Mouse (Mus musculus): ENCODE data around the gene Espn. TPM values are rescaled to one million over a fixed set of nuclear protein-coding genes. Genes with fewer than 3 reads are reported as not detected.

Gene Espn
- polyA plus RNA-seq, 1 experiment = 48.3 TPM

DNA sequence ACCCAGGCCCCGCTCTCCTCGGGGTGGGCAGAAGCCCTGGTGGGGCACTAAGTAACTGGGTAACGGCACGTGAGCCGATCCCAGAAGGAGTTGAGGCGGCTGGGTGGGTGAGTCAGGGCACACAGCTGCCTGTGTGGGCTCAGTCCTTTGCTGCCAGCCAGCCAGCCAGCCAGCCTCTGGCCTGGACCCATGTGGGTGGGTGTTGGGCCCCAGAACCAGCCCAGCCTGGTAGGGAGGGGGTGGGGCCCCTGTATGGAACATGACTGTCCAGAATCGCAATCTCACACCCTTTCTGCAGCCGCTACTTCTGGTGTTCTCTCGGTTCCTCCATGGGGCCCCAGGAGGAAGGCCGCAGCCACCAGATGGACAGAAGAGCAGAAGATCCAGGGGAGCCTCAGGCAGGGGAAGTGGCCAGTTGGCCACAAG, 74.1 kb downstream of the Espn start:
- Histone ChIP-seq H3K27me3 (replicated peaks; ENCODE audit: control insufficient read depth, insufficient read depth, low read length) (no peaks in the 10 kb centered on the region), H3K36me3 (ENCODE audit: control insufficient read depth, insufficient read depth, low read length) (no peaks in the 10 kb centered on the region), H3K4me3 (ENCODE audit: insufficient read depth, low read depth, low read length) (no peak overlapping the region), H3K4me1 (ENCODE audit: control insufficient read depth, insufficient read depth, low read length) (no peaks in the 10 kb centered on the region), H3K27ac (ENCODE audit: insufficient read depth, low read depth, low read length) (no peak overlapping the region)
- 94% methylated on average over 10 of the region's 10 CpGs for WGBS
- no peak for DNase-seq
- TF ChIP-seq CTCF (conservative IDR thresholded peaks at IDR 0.05; ENCODE audit: insufficient read depth, insufficient read length, low read depth, low read length) = no peak
- no peak for TF ChIP-seq POLR2A (IDR thresholded peaks at IDR 0.05; ENCODE audit: low read depth, low read length)

DNA sequence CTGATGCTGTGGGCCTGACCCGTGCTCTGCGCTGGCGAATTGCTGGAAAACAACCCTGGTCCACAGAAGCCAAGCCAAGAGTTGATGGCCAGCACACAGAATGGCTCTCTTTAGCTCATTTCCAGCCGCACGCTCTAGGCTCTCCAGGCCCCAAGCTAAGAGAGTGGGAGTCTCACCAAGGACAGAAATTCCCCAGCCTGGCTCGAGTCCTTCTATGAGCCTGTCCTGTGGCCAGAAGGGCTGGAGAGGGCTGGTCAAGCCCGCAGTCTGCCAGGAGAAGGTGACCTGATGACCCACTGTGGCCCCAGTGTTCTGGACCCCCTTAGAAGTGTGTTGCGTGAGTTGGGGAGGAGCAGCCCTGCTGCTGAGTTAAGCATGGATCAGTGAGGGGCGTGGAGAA, 75.0 kb downstream of the Espn start:
- no peaks in the 10 kb centered on the region for H3K27me3 ChIP-seq (replicated peaks; ENCODE audit: control insufficient read depth, insufficient read depth, low read length)
- TF ChIP-seq POLR2A (IDR thresholded peaks at IDR 0.05; ENCODE audit: low read depth, low read length) (no peak), CTCF (conservative IDR thresholded peaks at IDR 0.05; ENCODE audit: insufficient read depth, insufficient read length, low read depth, low read length) (no peak)
- no peak overlapping the region for H3K27ac ChIP-seq (ENCODE audit: insufficient read depth, low read depth, low read length)
- 93% methylated on average over 9 of the region's 9 CpGs for WGBS
- H3K4me3 ChIP-seq (ENCODE audit: insufficient read depth, low read depth, low read length) = no peak overlapping the region
- no peak for DNase-seq
- H3K36me3 ChIP-seq (ENCODE audit: control insufficient read depth, insufficient read depth, low read length) = no peaks in the 10 kb centered on the region
- no peaks in the 10 kb centered on the region for H3K4me1 ChIP-seq (ENCODE audit: control insufficient read depth, insufficient read depth, low read length)

DNA sequence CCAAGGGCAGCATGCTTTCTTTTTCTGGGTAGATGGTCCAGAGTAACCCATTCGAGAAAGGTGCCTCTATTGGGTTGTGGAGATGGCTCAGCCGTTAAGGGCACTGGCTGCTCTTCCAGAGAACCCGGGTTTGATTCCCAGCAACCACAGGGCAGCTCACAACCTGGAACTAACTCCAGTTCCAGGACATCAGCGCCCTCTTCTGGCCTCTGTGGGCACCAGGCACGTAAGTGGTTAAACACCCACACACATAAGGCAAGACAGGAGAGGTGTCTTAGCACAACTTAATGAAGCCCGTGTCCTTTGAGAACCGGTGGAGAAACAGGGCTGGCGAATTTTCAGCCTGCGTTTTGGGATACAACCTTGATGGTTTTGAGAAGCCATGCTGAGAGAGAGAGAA, 77.6 kb downstream of the Espn start:
- no peak for DNase-seq
- H3K27me3 ChIP-seq (replicated peaks; ENCODE audit: control insufficient read depth, insufficient read depth, low read length) = no peaks in the 10 kb centered on the region
- no peaks in the 10 kb centered on the region; the same call in 1 of the 2 replicates for H3K4me1 ChIP-seq (ENCODE audit: control insufficient read depth, insufficient read depth, low read length)
- 91% methylated on average over 9 of the region's 9 CpGs for WGBS
- TF ChIP-seq CTCF (conservative IDR thresholded peaks at IDR 0.05; ENCODE audit: insufficient read depth, insufficient read length, low read depth, low read length) = no peak
- TF ChIP-seq POLR2A (IDR thresholded peaks at IDR 0.05; ENCODE audit: low read depth, low read length) = no peak
- H3K4me3 ChIP-seq (ENCODE audit: insufficient read depth, low read depth, low read length) = no peak overlapping the region
- H3K27ac ChIP-seq (ENCODE audit: insufficient read depth, low read depth, low read length) = no peak overlapping the region
- H3K36me3 ChIP-seq (ENCODE audit: control insufficient read depth, insufficient read depth, low read length) = no peaks in the 10 kb centered on the region

DNA sequence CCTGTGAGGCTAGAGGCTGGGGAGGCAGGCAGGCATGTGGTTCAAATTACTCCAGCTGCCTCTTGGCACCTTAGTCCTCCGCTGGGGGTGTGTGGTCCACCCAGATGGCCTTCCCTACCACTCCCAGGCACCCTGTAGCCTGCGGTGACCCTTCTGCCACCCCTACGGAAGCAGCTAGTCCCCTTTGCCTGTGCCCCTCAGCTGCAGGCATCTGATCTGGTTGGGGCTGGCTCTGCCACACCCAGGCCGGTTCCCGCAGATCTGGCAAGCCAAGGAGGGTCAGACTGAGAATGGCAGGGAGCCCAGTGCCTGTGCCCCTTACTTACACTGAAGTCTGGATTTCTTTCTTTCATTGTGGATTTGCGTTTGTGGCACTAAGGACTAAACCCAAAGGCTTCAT, 78.5 kb downstream of the Espn start:
- TF ChIP-seq CTCF (conservative IDR thresholded peaks at IDR 0.05; ENCODE audit: insufficient read depth, insufficient read length, low read depth, low read length) (no peak), POLR2A (IDR thresholded peaks at IDR 0.05; ENCODE audit: low read depth, low read length) (no peak)
- Histone ChIP-seq H3K36me3 (ENCODE audit: control insufficient read depth, insufficient read depth, low read length) (no peaks in the 10 kb centered on the region), H3K4me3 (ENCODE audit: insufficient read depth, low read depth, low read length) (no peak overlapping the region), H3K27ac (ENCODE audit: insufficient read depth, low read depth, low read length) (no peak overlapping the region), H3K27me3 (replicated peaks; ENCODE audit: control insufficient read depth, insufficient read depth, low read length) (no peaks in the 10 kb centered on the region), H3K4me1 (ENCODE audit: control insufficient read depth, insufficient read depth, low read length) (no peaks in the 10 kb centered on the region; the same call in 1 of the 2 replicates)
- 64% methylated on average over 6 of the region's 6 CpGs for WGBS
- DNase-seq = no peak

DNA sequence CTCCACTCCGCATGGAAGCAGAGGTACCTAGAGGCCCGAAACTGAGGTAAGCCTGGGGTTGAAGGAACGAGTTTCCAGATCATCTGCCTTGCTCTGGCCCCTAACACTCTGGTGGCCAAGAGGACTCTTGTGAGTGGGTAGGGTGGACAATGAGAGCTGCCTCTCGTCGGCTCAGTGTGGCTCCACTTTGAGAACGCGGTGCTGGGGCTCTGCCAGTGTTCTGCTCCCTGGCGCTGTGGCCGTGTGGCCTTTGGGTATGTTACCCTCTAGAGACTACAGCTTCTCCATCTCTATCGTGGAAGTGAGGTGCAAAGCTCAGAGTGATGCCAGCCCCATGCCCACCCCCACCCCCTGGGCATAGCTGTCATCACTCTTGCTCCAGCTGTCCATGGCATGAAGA, 79.5 kb downstream of the Espn start:
- no peak overlapping the region for H3K27ac ChIP-seq (ENCODE audit: insufficient read depth, low read depth, low read length)
- WGBS = 54% methylated on average over 10 of the region's 10 CpGs
- no peak overlapping the region for H3K4me3 ChIP-seq (ENCODE audit: insufficient read depth, low read depth, low read length)
- no peak for DNase-seq
- H3K4me1 ChIP-seq (ENCODE audit: control insufficient read depth, insufficient read depth, low read length) = no peaks in the 10 kb centered on the region; the same call in 1 of the 2 replicates
- H3K27me3 ChIP-seq (replicated peaks; ENCODE audit: control insufficient read depth, insufficient read depth, low read length) = no peaks in the 10 kb centered on the region
- H3K36me3 ChIP-seq (ENCODE audit: control insufficient read depth, insufficient read depth, low read length) = no peaks in the 10 kb centered on the region
- TF ChIP-seq CTCF (conservative IDR thresholded peaks at IDR 0.05; ENCODE audit: insufficient read depth, insufficient read length, low read depth, low read length) (no peak), POLR2A (IDR thresholded peaks at IDR 0.05; ENCODE audit: low read depth, low read length) (no peak)

DNA sequence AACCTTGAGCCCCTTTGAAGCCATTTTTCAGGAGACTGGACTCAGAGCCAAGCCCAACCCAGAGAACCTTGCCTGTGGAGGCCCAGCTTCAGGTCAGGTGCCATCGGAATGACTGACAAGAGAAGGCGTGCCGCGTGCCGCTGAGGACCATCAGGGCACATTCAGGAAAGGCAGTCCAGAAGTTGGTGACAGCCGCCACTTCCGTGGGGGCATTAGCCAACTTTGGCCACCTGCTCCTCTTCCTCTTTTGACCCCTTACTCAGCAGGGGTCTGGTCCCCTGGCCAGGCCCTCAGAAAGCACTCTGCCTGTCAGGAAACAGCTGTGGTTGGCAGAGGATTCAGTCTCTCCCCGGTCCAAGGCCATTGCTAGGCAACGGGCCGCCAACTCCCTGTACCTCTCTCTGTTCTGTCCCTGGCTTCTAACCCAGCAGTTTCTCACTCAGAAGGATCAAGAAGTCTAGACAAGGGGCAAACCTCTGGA, 80.0 kb downstream of the Espn start, which contains the start of gene Plekhg5:
Plekhg5 (plus strand) TSS at position 378 of the 481 bp plus-strand sequence.
- WGBS = 45% methylated on average over 10 of the region's 10 CpGs

DNA sequence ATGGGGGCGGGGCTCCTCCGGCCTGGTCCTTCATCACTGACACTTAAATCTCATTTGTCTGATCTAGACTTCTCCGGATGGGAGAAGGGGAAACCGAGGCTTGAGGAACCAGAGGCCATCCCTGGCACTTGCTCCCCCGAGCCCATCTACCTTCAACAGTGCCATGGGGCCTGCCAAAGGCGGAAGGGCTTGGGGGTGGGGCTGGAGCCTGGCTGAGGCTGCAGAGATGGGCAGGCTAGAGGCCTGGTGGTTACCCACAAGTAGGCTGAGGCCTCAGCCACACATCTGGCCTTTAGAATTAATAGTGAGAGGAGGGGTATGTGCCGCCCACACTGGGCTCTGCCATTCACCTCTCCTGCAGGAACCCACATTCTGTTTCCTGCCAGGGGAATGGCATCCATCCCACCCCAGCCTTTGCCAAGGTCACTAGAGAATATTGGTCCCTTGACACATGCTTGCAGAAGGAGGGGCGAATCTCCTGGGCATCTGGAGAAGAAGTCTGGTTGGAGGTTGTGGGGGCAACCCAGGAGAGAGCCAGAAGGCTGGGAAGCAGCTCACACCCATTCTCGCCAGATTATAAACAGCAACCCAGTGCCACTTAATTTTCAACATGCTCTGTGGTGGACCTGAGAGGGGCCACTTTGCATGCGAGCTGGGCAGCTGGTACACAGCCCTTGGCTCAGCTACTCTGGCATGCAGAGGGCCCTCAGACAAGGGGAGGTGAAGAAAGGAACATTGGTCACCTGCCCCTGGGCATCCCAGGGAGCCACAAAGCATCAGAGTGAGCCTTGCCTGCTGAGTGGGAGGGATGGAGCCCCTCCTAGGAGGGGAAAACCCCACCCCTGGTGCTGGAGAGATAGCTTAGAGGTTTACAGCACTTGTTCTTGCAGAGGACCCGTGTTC, 81.4 kb downstream of the Espn start:
- 79% methylated on average over 11 of the region's 11 CpGs for WGBS
- Histone ChIP-seq H3K27ac (ENCODE audit: insufficient read depth, low read depth, low read length) (no peak overlapping the region), H3K4me3 (ENCODE audit: insufficient read depth, low read depth, low read length) (no peak overlapping the region), H3K4me1 (ENCODE audit: control insufficient read depth, insufficient read depth, low read length) (no peaks in the 10 kb centered on the region; the same call in 1 of the 2 replicates), H3K27me3 (replicated peaks; ENCODE audit: control insufficient read depth, insufficient read depth, low read length) (no peaks in the 10 kb centered on the region), H3K36me3 (ENCODE audit: control insufficient read depth, insufficient read depth, low read length) (no peaks in the 10 kb centered on the region)
- TF ChIP-seq POLR2A (IDR thresholded peaks at IDR 0.05; ENCODE audit: low read depth, low read length) = no peak
- TF ChIP-seq CTCF (conservative IDR thresholded peaks at IDR 0.05; ENCODE audit: insufficient read depth, insufficient read length, low read depth, low read length) = no peak
- DNase-seq = no peak

More for the DNA sequence above, 80.0 kb downstream of the Espn start, which contains the start of gene Plekhg5:
- no peaks in the 10 kb centered on the region for H3K36me3 ChIP-seq (ENCODE audit: control insufficient read depth, insufficient read depth, low read length)
- no peaks in the 10 kb centered on the region for H3K27me3 ChIP-seq (replicated peaks; ENCODE audit: control insufficient read depth, insufficient read depth, low read length)
- no peaks in the 10 kb centered on the region; the same call in 1 of the 2 replicates for H3K4me1 ChIP-seq (ENCODE audit: control insufficient read depth, insufficient read depth, low read length)
- H3K27ac ChIP-seq (ENCODE audit: insufficient read depth, low read depth, low read length) = no peak within 1 kb of the TSS
- DNase-seq = no peak
- no peak within 1 kb of the TSS for H3K4me3 ChIP-seq (ENCODE audit: insufficient read depth, low read depth, low read length)
- TF ChIP-seq CTCF (conservative IDR thresholded peaks at IDR 0.05; ENCODE audit: insufficient read depth, insufficient read length, low read depth, low read length) (no peak), POLR2A (IDR thresholded peaks at IDR 0.05; ENCODE audit: low read depth, low read length) (no peak)

Other genes starting within 250 kb of the Espn start
- gene Dnajc11, start 218.7 kb downstream of the Espn start, polyA plus RNA-seq (2012; rRNA removed) = 70.0 and 76.1 TPM in 2 replicates
- gene Thap3, start 163.4 kb downstream of the Espn start, polyA plus RNA-seq (2012; rRNA removed) = 30.6 and 33.7 TPM in 2 replicates
- gene Phf13, start 156.1 kb downstream of the Espn start, polyA plus RNA-seq (2012; rRNA removed) = 4.9 and 5.5 TPM in 2 replicates
- 23.0 and 26.7 TPM in 2 replicates for gene Klhl21, start 143.6 kb downstream of the Espn start, polyA plus RNA-seq (2012; rRNA removed)
- gene Zbtb48, start 124.7 kb downstream of the Espn start, polyA plus RNA-seq (2012; rRNA removed) = 11.0 and 13.8 TPM in 2 replicates
- gene Tas1r1, start 113.8 kb downstream of the Espn start, polyA plus RNA-seq (2012; rRNA removed) = 0.12 and 0.22 TPM in 2 replicates
- 18.1 and 19.8 TPM in 2 replicates for gene Nol9, start 113.0 kb downstream of the Espn start, polyA plus RNA-seq (2012; rRNA removed)
- gene Plekhg5, start 79.9 kb downstream of the Espn start, polyA plus RNA-seq (2012; rRNA removed) = 22.2 and 23.6 TPM in 2 replicates
- gene Tnfrsf25, start 36.4 kb downstream of the Espn start, polyA plus RNA-seq (2012; rRNA removed) = 3.3 and 4.4 TPM in 2 replicates
- 0.81 and 1.0 TPM in 2 replicates for gene Hes2, start 6.5 kb upstream of the Espn start, polyA plus RNA-seq (2012; rRNA removed)
- gene Acot7, start 25.8 kb upstream of the Espn start, polyA plus RNA-seq (2012; rRNA removed) = 80.2 and 90.1 TPM in 2 replicates
- 6.9 and 9.5 TPM in 2 replicates for gene Gpr153, start 121.9 kb upstream of the Espn start, polyA plus RNA-seq (2012; rRNA removed)
- not detected in 2 replicates for gene Hes3, start 139.3 kb upstream of the Espn start, polyA plus RNA-seq (2012; rRNA removed)
- 31.2 and 32.5 TPM in 2 replicates for gene Icmt, start 144.9 kb upstream of the Espn start, polyA plus RNA-seq (2012; rRNA removed)
- gene Rnf207, start 166.6 kb upstream of the Espn start, polyA plus RNA-seq (2012; rRNA removed) = 0.19 and 0.67 TPM in 2 replicates
- gene Rpl22, start 173.4 kb upstream of the Espn start, polyA plus RNA-seq (2012; rRNA removed) = 45.4 and 90.1 TPM in 2 replicates
- gene Chd5, start 186.3 kb upstream of the Espn start, polyA plus RNA-seq (2012; rRNA removed) = 0.16 and 0.34 TPM in 2 replicates

All from kidney, adult 2 months (tissue).